Mouse (Mus musculus) spleen, postnatal 10 days (tissue): ENCODE measurements around the gene Cd151.

ENCODE experiments used
- DNase-seq, 2 experiments: peaks; one replicate each; pipeline ENCODE4 v3.0.0; 2021 to 2022; ENCODE audit warnings: low spot score in 2 of 2

Gene Cd151

GRCm38 (mm10) chr7:141472226-141472625, 5.0 kb downstream of the Cd151 start:
- DNase-seq = no peak

GRCm38 (mm10) chr7:141472763-141473162, 5.6 kb downstream of the Cd151 start:
- no peak for DNase-seq

GRCm38 (mm10) chr7:141474160-141474559, 7.0 kb downstream of the Cd151 start:
- no peak for DNase-seq

- DNase-seq = peak; percentile 90 to 93
Observed at GRCm38 (mm10) chr7:141475011-141475804, 8.0 kb downstream of the Cd151 start, which contains the start of the genes Polr2l and Tspan4. Gene Polr2l (minus strand): TSS chr7:141475132. Gene Tspan4 (plus strand): TSS chr7:141475240.

- DNase-seq = no peak
Observed at GRCm38 (mm10) chr7:141475805-141476158, 8.6 kb downstream of the Cd151 start.

- peak; percentile 47 to 67 for DNase-seq
Observed at GRCm38 (mm10) chr7:141476226-141476980, 9.2 kb downstream of the Cd151 start.

GRCm38 (mm10) chr7:141476981-141477370, 9.8 kb downstream of the Cd151 start:
- DNase-seq = peak in 1 of 2 experiments; percentile 41

GRCm38 (mm10) chr7:141477578-141478269, 10.5 kb downstream of the Cd151 start:
- DNase-seq = no peak

GRCm38 (mm10) chr7:141478270-141478748, 11.1 kb downstream of the Cd151 start:
- DNase-seq = peak in 1 of 2 experiments; percentile 23

- peak; percentile 67 to 76 for DNase-seq
Observed at GRCm38 (mm10) chr7:141480842-141481497, 13.8 kb downstream of the Cd151 start.

GRCm38 (mm10) chr7:141481498-141482401, 14.6 kb downstream of the Cd151 start:
- peak; percentile 47 to 73 for DNase-seq

GRCm38 (mm10) chr7:141482531-141483024, 15.4 kb downstream of the Cd151 start:
- DNase-seq = no peak

- DNase-seq = no peak
Observed at GRCm38 (mm10) chr7:141483114-141483653, 16.0 kb downstream of the Cd151 start.

GRCm38 (mm10) chr7:141484186-141485120, 17.3 kb downstream of the Cd151 start:
- no peak for DNase-seq

- no peak for DNase-seq
Observed at GRCm38 (mm10) chr7:141485186-141485585, 18.0 kb downstream of the Cd151 start.

GRCm38 (mm10) chr7:141485606-141486005, 18.4 kb downstream of the Cd151 start:
- no peak for DNase-seq

GRCm38 (mm10) chr7:141486239-141486638, 19.0 kb downstream of the Cd151 start:
- DNase-seq = no peak

GRCm38 (mm10) chr7:141487141-141487540, 19.9 kb downstream of the Cd151 start:
- no peak for DNase-seq

- peak in 1 of 2 experiments; percentile 68 for DNase-seq
Observed at GRCm38 (mm10) chr7:141491151-141491550, 24.0 kb downstream of the Cd151 start.
